Mouse (Mus musculus): ENCODE results near the gene Pafah1b1. TPM values are rescaled to one million over a fixed set of nuclear protein-coding genes. Genes with fewer than 3 reads are reported as not detected.
A peak's percentile ranks its signal among the peaks of the same experiment; 100 is the strongest.

Pafah1b1 gene
- polyA plus RNA-seq, 1 experiment from 2014 or later = 44.5 TPM

- Histone ChIP-seq H3K9ac (no peak overlapping the region), H3K4me1 (no peaks in the 10 kb centered on the region), H3K9me3 (replicated peaks) (no peaks in the 10 kb centered on the region), H3K27ac (replicated peaks) (no peak overlapping the region), H3K4me3 (replicated peaks) (no peak overlapping the region), H3K27me3 (no peaks in the 10 kb centered on the region), H3K4me2 (replicated peaks) (no peak overlapping the region), H3K36me3 (no peaks in the 10 kb centered on the region)
- no peak for ATAC-seq (ENCODE audit: insufficient number of reproducible peaks, low FRiP score, low TSS enrichment, low read depth)
- WGBS = 63% methylated on average over 9 of the region's 9 CpGs
Measured at GRCm38 (mm10) chr11:74751352-74752066, 27.0 kb upstream of the Pafah1b1 start.

GRCm38 (mm10) chr11:74750662-74751351 lies 26.3 kb upstream of the Pafah1b1 start:
- no peaks in the 10 kb centered on the region for H3K9me3 ChIP-seq (replicated peaks)
- no peak overlapping the region for H3K4me3 ChIP-seq (replicated peaks)
- no peaks in the 10 kb centered on the region for H3K27me3 ChIP-seq
- no peaks in the 10 kb centered on the region for H3K4me1 ChIP-seq
- WGBS = 80% methylated on average over 7 of the region's 7 CpGs
- no peaks in the 10 kb centered on the region for H3K36me3 ChIP-seq
- no peak overlapping the region for H3K9ac ChIP-seq
- H3K4me2 ChIP-seq (replicated peaks) = no peak overlapping the region
- H3K27ac ChIP-seq (replicated peaks) = no peak overlapping the region
- no peak for ATAC-seq (ENCODE audit: insufficient number of reproducible peaks, low FRiP score, low TSS enrichment, low read depth)

GRCm38 (mm10) chr11:74749241-74749640 lies 24.8 kb upstream of the Pafah1b1 start:
- H3K4me3 ChIP-seq (replicated peaks) = no peak overlapping the region
- ATAC-seq (ENCODE audit: insufficient number of reproducible peaks, low FRiP score, low TSS enrichment, low read depth) = no peak
- H3K27ac ChIP-seq (replicated peaks) = no peak overlapping the region
- no peak overlapping the region for H3K9ac ChIP-seq
- H3K36me3 ChIP-seq = no peaks in the 10 kb centered on the region
- H3K9me3 ChIP-seq (replicated peaks) = no peaks in the 10 kb centered on the region
- H3K4me2 ChIP-seq (replicated peaks) = no peak overlapping the region
- H3K4me1 ChIP-seq = no peaks in the 10 kb centered on the region
- no peaks in the 10 kb centered on the region for H3K27me3 ChIP-seq
- 89% methylated on average over 13 of the region's 13 CpGs for WGBS

- Histone ChIP-seq H3K27ac (replicated peaks) (no peak overlapping the region), H3K27me3 (no peaks in the 10 kb centered on the region), H3K36me3 (no peaks in the 10 kb centered on the region), H3K4me3 (replicated peaks) (no peak overlapping the region), H3K4me1 (no peaks in the 10 kb centered on the region), H3K9me3 (replicated peaks) (no peaks in the 10 kb centered on the region), H3K4me2 (replicated peaks) (no peak overlapping the region), H3K9ac (no peak overlapping the region)
- ATAC-seq (ENCODE audit: insufficient number of reproducible peaks, low FRiP score, low TSS enrichment, low read depth) = peak; percentile 51; the same call in 1 of the 2 replicates
- WGBS = 17% methylated on average over 4 of the region's 4 CpGs
Measured at GRCm38 (mm10) chr11:74748022-74748421, 23.6 kb upstream of the Pafah1b1 start.

- Histone ChIP-seq H3K4me3 (replicated peaks) (no peak overlapping the region), H3K4me2 (replicated peaks) (no peak overlapping the region), H3K27ac (replicated peaks) (no peak overlapping the region), H3K9me3 (replicated peaks) (no peaks in the 10 kb centered on the region), H3K4me1 (no peaks in the 10 kb centered on the region), H3K36me3 (no peaks in the 10 kb centered on the region), H3K27me3 (no peaks in the 10 kb centered on the region), H3K9ac (no peak overlapping the region)
- WGBS = 66% methylated on average over 3 of the region's 3 CpGs
- ATAC-seq (ENCODE audit: insufficient number of reproducible peaks, low FRiP score, low TSS enrichment, low read depth) = no peak
Measured at GRCm38 (mm10) chr11:74737861-74738260, 13.4 kb upstream of the Pafah1b1 start.

GRCm38 (mm10) chr11:74734917-74735316 lies 10.4 kb upstream of the Pafah1b1 start:
- Histone ChIP-seq H3K9me3 (replicated peaks) (no peaks in the 10 kb centered on the region), H3K27me3 (no peaks in the 10 kb centered on the region), H3K9ac (no peak overlapping the region), H3K4me2 (replicated peaks) (no peak overlapping the region), H3K27ac (replicated peaks) (no peak overlapping the region), H3K4me3 (replicated peaks) (no peak overlapping the region), H3K4me1 (no peaks in the 10 kb centered on the region), H3K36me3 (no peaks in the 10 kb centered on the region)
- 19% methylated on average over 7 of the region's 7 CpGs for WGBS
- ATAC-seq (ENCODE audit: insufficient number of reproducible peaks, low FRiP score, low TSS enrichment, low read depth) = no peak

- H3K4me1 ChIP-seq = peaks cover 19% of the 10 kb centered on the region; the same call in 1 of the 2 replicates
- no peaks in the 10 kb centered on the region for H3K9me3 ChIP-seq (replicated peaks)
- no peak overlapping the region for H3K4me2 ChIP-seq (replicated peaks)
- H3K27ac ChIP-seq (replicated peaks) = no peak overlapping the region
- H3K27me3 ChIP-seq = no peaks in the 10 kb centered on the region
- 75% methylated on average over 5 of the region's 5 CpGs for WGBS
- ATAC-seq (ENCODE audit: insufficient number of reproducible peaks, low FRiP score, low TSS enrichment, low read depth) = no peak
- no peak overlapping the region for H3K9ac ChIP-seq
- H3K4me3 ChIP-seq (replicated peaks) = no peak overlapping the region
- H3K36me3 ChIP-seq = no peaks in the 10 kb centered on the region
Measured at GRCm38 (mm10) chr11:74725181-74725580, 711 bp upstream of the Pafah1b1 start.

GRCm38 (mm10) chr11:74723357-74724234 lies 874 bp downstream of the Pafah1b1 start:
- Histone ChIP-seq H3K27ac (replicated peaks) (peak overlapping the region; percentile 99), H3K36me3 (no peaks in the 10 kb centered on the region), H3K4me2 (replicated peaks) (peak overlapping the region; percentile 69), H3K27me3 (no peaks in the 10 kb centered on the region), H3K4me3 (replicated peaks) (peak overlapping the region; percentile 93), H3K9ac (peak overlapping the region; percentile 95), H3K4me1 (peaks cover 19% of the 10 kb centered on the region; the same call in 1 of the 2 replicates), H3K9me3 (replicated peaks) (no peaks in the 10 kb centered on the region)
- peak; percentile 84 for ATAC-seq (ENCODE audit: insufficient number of reproducible peaks, low FRiP score, low TSS enrichment, low read depth)
- WGBS = under 1% methylated on average over 67 of the region's 75 CpGs

- no peaks in the 10 kb centered on the region for H3K36me3 ChIP-seq
- peaks cover 22% of the 10 kb centered on the region; the same call in 1 of the 2 replicates for H3K4me1 ChIP-seq
- H3K9me3 ChIP-seq (replicated peaks) = no peaks in the 10 kb centered on the region
- H3K27me3 ChIP-seq = no peaks in the 10 kb centered on the region
- H3K4me3 ChIP-seq (replicated peaks) = peak overlapping the region; percentile 20
- 38% methylated on average over 3 of the region's 3 CpGs for WGBS
- H3K4me2 ChIP-seq (replicated peaks) = peak overlapping the region; percentile 50
- no peak overlapping the region for H3K9ac ChIP-seq
- no peak for ATAC-seq (ENCODE audit: insufficient number of reproducible peaks, low FRiP score, low TSS enrichment, low read depth)
- no peak overlapping the region for H3K27ac ChIP-seq (replicated peaks)
Measured at GRCm38 (mm10) chr11:74721971-74722370, 2.5 kb downstream of the Pafah1b1 start.

- H3K27me3 ChIP-seq = no peaks in the 10 kb centered on the region
- ATAC-seq (ENCODE audit: insufficient number of reproducible peaks, low FRiP score, low TSS enrichment, low read depth) = no peak
- WGBS = 63% methylated on average over 2 of the region's 2 CpGs
- peaks cover 25% of the 10 kb centered on the region; the same call in 1 of the 2 replicates for H3K4me1 ChIP-seq
- no peak overlapping the region for H3K9ac ChIP-seq
- no peaks in the 10 kb centered on the region for H3K36me3 ChIP-seq
- no peak overlapping the region for H3K27ac ChIP-seq (replicated peaks)
- no peak overlapping the region for H3K4me3 ChIP-seq (replicated peaks)
- H3K4me2 ChIP-seq (replicated peaks) = no peak overlapping the region
- H3K9me3 ChIP-seq (replicated peaks) = no peaks in the 10 kb centered on the region
Measured at GRCm38 (mm10) chr11:74721141-74721540, 3.3 kb downstream of the Pafah1b1 start.

- 41% methylated on average over 1 of the region's 1 CpGs for WGBS
- no peak overlapping the region for H3K4me3 ChIP-seq (replicated peaks)
- H3K9ac ChIP-seq = no peak overlapping the region
- peaks cover 25% of the 10 kb centered on the region; the same call in 1 of the 2 replicates for H3K4me1 ChIP-seq
- no peaks in the 10 kb centered on the region for H3K9me3 ChIP-seq (replicated peaks)
- no peaks in the 10 kb centered on the region for H3K36me3 ChIP-seq
- H3K27ac ChIP-seq (replicated peaks) = no peak overlapping the region
- ATAC-seq (ENCODE audit: insufficient number of reproducible peaks, low FRiP score, low TSS enrichment, low read depth) = no peak
- H3K4me2 ChIP-seq (replicated peaks) = 0 out of 2 replicates have a peak overlapping the region, but pooled peaks have one; percentile 17
- H3K27me3 ChIP-seq = no peaks in the 10 kb centered on the region
Measured at GRCm38 (mm10) chr11:74720668-74721067, 3.8 kb downstream of the Pafah1b1 start.

All from embryonic facial prominence, embryonic 15.5 days (tissue).